Mouse (Mus musculus): ENCODE results near the gene Trim12c. TPM values are rescaled to one million over a fixed set of nuclear protein-coding genes. Genes with fewer than 3 reads are reported as not detected.

The Trim12c gene
- 25.4 TPM for polyA plus RNA-seq (2017; shearing (Covaris generic))

GRCm38 (mm10) chr7:104352717-104353599, at the start of gene Trim12c:
TSS of gene Trim12c (minus strand) at chr7:104353362.

GRCm38 (mm10) chr7:104400698-104401097, 47.5 kb upstream of the Trim12c start, which contains the start of gene Trim30c:
TSS of gene Trim30c (minus strand) at chr7:104400837.

GRCm38 (mm10) chr7:104369736-104370414, 16.7 kb upstream of the Trim12c start, which contains the start of gene Trim30b:
TSS of gene Trim30b (minus strand) at chr7:104369884.

GRCm38 (mm10) chr7:104329171-104329570, 24.0 kb downstream of the Trim12c start, which contains the start of gene Trim34b:
TSS of gene Trim34b (plus strand) at chr7:104329471.

GRCm38 (mm10) chr7:104315369-104316080, 37.6 kb downstream of the Trim12c start, which contains the start of gene Trim12a:
TSS of gene Trim12a (minus strand) at chr7:104315466.

Other genes with a start within 250 kb of the Trim12c start
- gene Olfr646, start 248.5 kb downstream of the Trim12c start, polyA plus RNA-seq (2017; shearing (Covaris generic)) = not detected
- gene Ubqln5, start 223.5 kb downstream of the Trim12c start, polyA plus RNA-seq (2017; shearing (Covaris generic)) = not detected
- not detected for gene Olfr643, start 216.0 kb downstream of the Trim12c start, polyA plus RNA-seq (2017; shearing (Covaris generic))
- not detected for gene Ubqln3, start 210.1 kb downstream of the Trim12c start, polyA plus RNA-seq (2017; shearing (Covaris generic))
- gene Ubqlnl, start 202.8 kb downstream of the Trim12c start, polyA plus RNA-seq (2017; shearing (Covaris generic)) = not detected
- gene Olfm5, start 188.5 kb downstream of the Trim12c start, polyA plus RNA-seq (2017; shearing (Covaris generic)) = not detected
- gene Olfr648, start 170.0 kb downstream of the Trim12c start, polyA plus RNA-seq (2017; shearing (Covaris generic)) = 0.17 TPM
- not detected for gene Olfr649, start 157.4 kb downstream of the Trim12c start, polyA plus RNA-seq (2017; shearing (Covaris generic))
- gene Trim6, start 134.6 kb downstream of the Trim12c start, polyA plus RNA-seq (2017; shearing (Covaris generic)) = 1.5 TPM
- gene Trim34a, start 108.9 kb downstream of the Trim12c start, polyA plus RNA-seq (2017; shearing (Covaris generic)) = 56.3 TPM
- gene Trim5, start 65.3 kb downstream of the Trim12c start, polyA plus RNA-seq (2017; shearing (Covaris generic)) = 39.1 TPM
- gene Trim12a, start 37.9 kb downstream of the Trim12c start, polyA plus RNA-seq (2017; shearing (Covaris generic)) = 146 TPM
- 0.78 TPM for gene Trim34b, start 23.9 kb downstream of the Trim12c start, polyA plus RNA-seq (2017; shearing (Covaris generic))
- 1.3 TPM for gene Trim30b, start 16.5 kb upstream of the Trim12c start, polyA plus RNA-seq (2017; shearing (Covaris generic))
- gene Trim30c, start 47.5 kb upstream of the Trim12c start, polyA plus RNA-seq (2017; shearing (Covaris generic)) = 1.1 TPM
- gene Trim30a, start 111.8 kb upstream of the Trim12c start, polyA plus RNA-seq (2017; shearing (Covaris generic)) = 67.1 TPM
- gene Trim30d, start 154.5 kb upstream of the Trim12c start, polyA plus RNA-seq (2017; shearing (Covaris generic)) = 28.0 TPM
- not detected for gene Olfr651, start 196.8 kb upstream of the Trim12c start, polyA plus RNA-seq (2017; shearing (Covaris generic))
- gene Olfr652, start 207.5 kb upstream of the Trim12c start, polyA plus RNA-seq (2017; shearing (Covaris generic)) = not detected
- gene Olfr653, start 224.0 kb upstream of the Trim12c start, polyA plus RNA-seq (2017; shearing (Covaris generic)) = not detected
- gene Olfr654, start 233.7 kb upstream of the Trim12c start, polyA plus RNA-seq (2017; shearing (Covaris generic)) = not detected
- not detected for gene Olfr655, start 248.4 kb upstream of the Trim12c start, polyA plus RNA-seq (2017; shearing (Covaris generic))